ENCODE assay signal across 8 mouse cellular contexts in the genomic region with DNA sequence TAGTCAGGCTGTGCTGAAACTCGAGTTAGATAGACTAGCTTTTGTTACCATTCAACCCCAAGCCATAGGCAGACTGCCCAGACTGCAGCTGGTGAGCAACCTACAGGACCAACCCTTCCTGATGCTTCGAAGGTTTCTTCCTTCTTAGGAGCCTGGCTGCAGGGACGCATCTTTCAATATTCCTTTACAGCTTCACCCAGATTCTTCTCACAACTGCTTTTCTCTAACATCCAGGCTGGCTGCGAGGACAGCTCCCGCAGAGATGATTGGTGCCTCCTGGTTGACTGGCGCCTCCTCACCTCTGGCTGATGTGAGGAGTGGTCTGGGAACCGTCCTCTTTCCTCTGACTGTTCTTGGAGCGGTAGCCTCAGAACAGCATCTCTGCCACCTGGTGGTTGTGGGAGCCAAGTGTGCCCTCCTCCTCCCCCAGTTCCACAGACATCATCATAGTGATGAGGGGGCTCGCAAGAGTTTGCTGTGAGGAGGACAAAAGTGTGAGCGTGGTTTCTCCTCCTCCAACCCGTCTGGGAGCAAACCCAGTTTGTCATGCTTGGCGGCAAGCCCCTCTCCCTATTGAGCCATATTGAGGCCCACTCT. TPM values are rescaled to one million over a fixed set of nuclear protein-coding genes. Genes with fewer than 3 reads are reported as not detected.
A peak's percentile ranks its signal among the peaks of the same experiment; 100 is the strongest.
DNase-seq lines count a peak whose midpoint lies in the region; ATAC-seq and TF ChIP-seq lines count a peak whose summit lies in the region.

No protein-coding gene starts in this region.

- H3K9me3 ChIP-seq in forebrain, embryonic 16.5 days (ENCODE audit: control insufficient read depth, low read length) = no peaks in the 10 kb centered on the region
- H3K9me3 ChIP-seq in hindbrain, embryonic 11.5 days (ENCODE audit: control insufficient read depth, low read length) = no peaks in the 10 kb centered on the region
- no peaks in the 10 kb centered on the region for H3K9me3 ChIP-seq in lung, postnatal 0 days (ENCODE audit: low read length)

- H3K9ac ChIP-seq in forebrain, embryonic 16.5 days (replicated peaks; ENCODE audit: low read depth, low read length) = peak overlapping the region; percentile 31; the same call in 1 of the 2 replicates
- H3K9ac ChIP-seq in hindbrain, embryonic 11.5 days (ENCODE audit: low read depth, low read length) = no peak overlapping the region
- peak overlapping the region; percentile 44 for H3K9ac ChIP-seq in lung, postnatal 0 days (replicated peaks; ENCODE audit: low read depth)

- DNase-seq in MEL-GATA-1-ER (ENCODE audit: extremely low read depth, low read depth) = peak; percentile 39
- peak; percentile 86 for DNase-seq in brain, embryonic 14.5 days (ENCODE audit: low read depth)
- peak; percentile 82 for DNase-seq in hindbrain, embryonic 11.5 days (ENCODE audit: low spot score)
- DNase-seq in layer of hippocampus, postnatal 10 days (ENCODE audit: low spot score in 2 of 2) = peak; percentile 70 to 77
- DNase-seq in lung, postnatal 0 days (ENCODE audit: low spot score) = peak; percentile 86

- no peak for TF ChIP-seq POLR2A in brain, embryonic 14.5 days (IDR thresholded peaks at IDR 0.05; ENCODE audit: borderline replicate concordance, extremely low read depth, insufficient read depth, insufficient read length, poor library complexity, severe bottlenecking)
- no peak for TF ChIP-seq POLR2A in olfactory bulb, adult 2 months (IDR thresholded peaks at IDR 0.05; ENCODE audit: insufficient read depth, low read depth, low read length)

- H3K4me3 ChIP-seq in forebrain, embryonic 16.5 days (replicated peaks; ENCODE audit: low read length) = peak overlapping the region; percentile 16
- H3K4me3 ChIP-seq in hindbrain, embryonic 11.5 days (ENCODE audit: low read depth, low read length) = no peak overlapping the region; the same call in 1 of the 2 replicates
- peak overlapping the region; percentile 72; the same call in 1 of the 2 replicates for H3K4me3 ChIP-seq in lung, postnatal 0 days (ENCODE audit: low read depth, low read length)
- H3K4me3 ChIP-seq in olfactory bulb, adult 2 months (ENCODE audit: insufficient read depth, low read depth, low read length) = peak overlapping the region; percentile 13; the same call in 1 of the 2 replicates

- no peaks in the 10 kb centered on the region for H3K36me3 ChIP-seq in forebrain, embryonic 16.5 days (ENCODE audit: control insufficient read depth, insufficient read depth)
- H3K36me3 ChIP-seq in hindbrain, embryonic 11.5 days (ENCODE audit: control insufficient read depth, insufficient read depth, low read length) = no peaks in the 10 kb centered on the region
- no peaks in the 10 kb centered on the region for H3K36me3 ChIP-seq in lung, postnatal 0 days (ENCODE audit: insufficient read depth, low read length)

- ATAC-seq in forebrain, embryonic 16.5 days = peak; percentile 37; the same call in 1 of the 2 replicates
- ATAC-seq in hindbrain, embryonic 11.5 days (ENCODE audit: low FRiP score) = no peak
- no peak for ATAC-seq in lung, postnatal 0 days
- no peak for ATAC-seq in activated CD4-positive, CD25-positive, alpha-beta regulatory T cell, adult 4 months

- TF ChIP-seq EP300 in lung, postnatal 0 days (IDR thresholded peaks at IDR 0.05) = no peak

- peak overlapping the region; percentile 48 for H3K4me2 ChIP-seq in forebrain, embryonic 16.5 days (ENCODE audit: low read length)
- H3K4me2 ChIP-seq in hindbrain, embryonic 11.5 days (replicated peaks; ENCODE audit: low read depth, low read length) = peak overlapping the region; percentile 62
- H3K4me2 ChIP-seq in lung, postnatal 0 days (replicated peaks; ENCODE audit: low read depth, low read length) = peak overlapping the region; percentile 88

- peaks cover 22% of the 10 kb centered on the region for H3K4me1 ChIP-seq in forebrain, embryonic 16.5 days (replicated peaks; ENCODE audit: control insufficient read depth, insufficient read depth, low read length)
- H3K4me1 ChIP-seq in hindbrain, embryonic 11.5 days (replicated peaks; ENCODE audit: control insufficient read depth, insufficient read depth, low read length) = 0 out of 2 replicates have a peak, but pooled peaks cover 5% of the 10 kb centered on the region
- H3K4me1 ChIP-seq in lung, postnatal 0 days (ENCODE audit: insufficient read depth, low read depth, low read length) = peaks cover 10% of the 10 kb centered on the region; the same call in 1 of the 2 replicates
- H3K4me1 ChIP-seq in olfactory bulb, adult 2 months (ENCODE audit: control insufficient read depth, insufficient read depth, low read length) = peaks cover 16% of the 10 kb centered on the region

- H3K27me3 ChIP-seq in forebrain, embryonic 16.5 days (replicated peaks; ENCODE audit: control insufficient read depth, insufficient read depth, low read length) = 0 out of 2 replicates have a peak, but pooled peaks cover 2% of the 10 kb centered on the region
- peaks cover 3% of the 10 kb centered on the region; the same call in 1 of the 2 replicates for H3K27me3 ChIP-seq in hindbrain, embryonic 11.5 days (ENCODE audit: control insufficient read depth, insufficient read depth, low read length)
- no peaks in the 10 kb centered on the region for H3K27me3 ChIP-seq in lung, postnatal 0 days (replicated peaks; ENCODE audit: insufficient read depth, low read length)

- peak; percentile 84 for TF ChIP-seq CTCF in brain, embryonic 14.5 days (IDR thresholded peaks at IDR 0.05; ENCODE audit: borderline replicate concordance, extremely low read depth, insufficient read depth, insufficient read length)
- TF ChIP-seq CTCF in lung, postnatal 0 days (IDR thresholded peaks at IDR 0.05) = peak; percentile 94
- peak; percentile 89 for TF ChIP-seq CTCF in olfactory bulb, adult 2 months (IDR thresholded peaks at IDR 0.05; ENCODE audit: insufficient read depth, low read depth, low read length)

- WGBS in forebrain, embryonic 16.5 days = 1% methylated on average over 12 of the region's 12 CpGs
- 1% methylated on average over 12 of the region's 12 CpGs for WGBS in hindbrain, embryonic 11.5 days
- WGBS in lung, postnatal 0 days = 2% methylated on average over 12 of the region's 12 CpGs
- WGBS in olfactory bulb, adult 2 months = under 1% methylated on average over 12 of the region's 12 CpGs

- no peak overlapping the region for H3K27ac ChIP-seq in forebrain, embryonic 16.5 days (ENCODE audit: low read length)
- H3K27ac ChIP-seq in hindbrain, embryonic 11.5 days (ENCODE audit: low read depth, low read length) = no peak overlapping the region
- H3K27ac ChIP-seq in lung, postnatal 0 days (ENCODE audit: low read length) = peak overlapping the region; percentile 66
- no peak overlapping the region for H3K27ac ChIP-seq in olfactory bulb, adult 2 months (ENCODE audit: insufficient read depth, low read depth, low read length)

RNA-seq across cellular contexts. Expression of gene Fos, which starts 14.0 kb away (rescaled TPM):
- 1.9 and 2.0 TPM in 2 replicates for polyA plus RNA-seq in brain, embryonic 14.5 days (2012; rRNA removed)
- 1.9 and 2.4 TPM in 2 replicates for polyA plus RNA-seq in forebrain, embryonic 16.5 days (2015; fragmentation: Nextera tagmentation; extraction: Ambion mirVana)
- 1.4 and 1.6 TPM in 2 replicates for polyA plus RNA-seq in hindbrain, embryonic 11.5 days (2014; fragmentation: Nextera tagmentation; extraction: Ambion mirVana)
- 1 to 10 TPM; 8.2 to 9.3 TPM for total RNA-seq in layer of hippocampus, postnatal 10 days (2021)
- 30.8 and 33.8 TPM in 2 replicates for polyA plus RNA-seq in lung, postnatal 0 days (2015; fragmentation: Nextera tagmentation; extraction: Ambion mirVana)
- not detected in 2 replicates for polyA plus RNA-seq in olfactory bulb, adult 2 months (2012; ENCODE audit: insufficient read depth, insufficient read length, low replicate concordance, missing spikeins)
- 1 to 10 TPM; 6.7 to 9.6 TPM for polyA plus RNA-seq in activated CD4-positive, CD25-positive, alpha-beta regulatory T cell, adult 4 months (2017; shearing (Covaris generic))
